Mouse (Mus musculus) kidney, adult 9 months (tissue): ENCODE results near the gene Nkrf.
"Not testable (repeated sequence)": the region's sequence is repeated elsewhere in the genome, so short reads cannot be mapped to it uniquely, and the experiment has no call there.

ENCODE experiments used
- DNase-seq: peaks from one replicate; pipeline ENCODE4 v3.0.0; 2022

The Nkrf gene

GRCm38 (mm10) chrX:36902321-36903114, at the start of gene Nkrf:
Gene Nkrf (minus strand): TSS chrX:36902899.
- DNase-seq, result no peak

- DNase-seq, result no peak
These were observed 38.4 kb upstream of the Nkrf start for GRCm38 (mm10) chrX:36941106-36941505.

- DNase-seq, result peak; percentile 24
These were observed 37.2 kb upstream of the Nkrf start for GRCm38 (mm10) chrX:36939806-36940413.

GRCm38 (mm10) chrX:36935326-36935966, 32.7 kb upstream of the Nkrf start:
- no peak for DNase-seq

- peak; percentile 18 for DNase-seq
These were observed 27.9 kb upstream of the Nkrf start for GRCm38 (mm10) chrX:36930574-36930973.

- no peak for DNase-seq
These were observed 27.0 kb upstream of the Nkrf start for GRCm38 (mm10) chrX:36929694-36930093.

GRCm38 (mm10) chrX:36928791-36929190, 26.1 kb upstream of the Nkrf start:
- no peak for DNase-seq

- no peak for DNase-seq
These were observed 18.6 kb upstream of the Nkrf start for GRCm38 (mm10) chrX:36921346-36921745.

- no peak for DNase-seq
These were observed 15.1 kb upstream of the Nkrf start for GRCm38 (mm10) chrX:36917749-36918148.

- DNase-seq, result peak; percentile 40
These were observed 8.6 kb upstream of the Nkrf start for GRCm38 (mm10) chrX:36911343-36911742.

- DNase-seq, result no peak
These were observed 3.8 kb upstream of the Nkrf start for GRCm38 (mm10) chrX:36906539-36906938.

GRCm38 (mm10) chrX:36903115-36903768, 543 bp upstream of the Nkrf start:
- peak; percentile 94 for DNase-seq

- DNase-seq, result no peak
These were observed 1.0 kb downstream of the Nkrf start for GRCm38 (mm10) chrX:36901655-36902054.

GRCm38 (mm10) chrX:36898931-36899330, 3.8 kb downstream of the Nkrf start:
- DNase-seq, result not testable (repeated sequence)

GRCm38 (mm10) chrX:36884719-36885118, 18.0 kb downstream of the Nkrf start:
- DNase-seq, result no peak

- DNase-seq, result no peak
These were observed 28.0 kb downstream of the Nkrf start for GRCm38 (mm10) chrX:36874704-36875128.

- DNase-seq, result peak; percentile 93
These were observed 28.5 kb downstream of the Nkrf start for GRCm38 (mm10) chrX:36874178-36874696.

- no peak for DNase-seq
These were observed 28.9 kb downstream of the Nkrf start, which contains the start of the genes Ube2a and C330007P06Rik for GRCm38 (mm10) chrX:36873765-36874164. Gene Ube2a (plus strand): TSS chrX:36873900. Gene C330007P06Rik (minus strand): TSS chrX:36874111.

GRCm38 (mm10) chrX:36870372-36870771, 32.3 kb downstream of the Nkrf start:
- DNase-seq, result no peak

- no peak for DNase-seq
These were observed 37.9 kb downstream of the Nkrf start for GRCm38 (mm10) chrX:36864609-36865328.

- peak; percentile 88 for DNase-seq
These were observed 38.7 kb downstream of the Nkrf start for GRCm38 (mm10) chrX:36863766-36864608.
